22 mouse cellular contexts compared by ENCODE assay signal in the genomic region with DNA sequence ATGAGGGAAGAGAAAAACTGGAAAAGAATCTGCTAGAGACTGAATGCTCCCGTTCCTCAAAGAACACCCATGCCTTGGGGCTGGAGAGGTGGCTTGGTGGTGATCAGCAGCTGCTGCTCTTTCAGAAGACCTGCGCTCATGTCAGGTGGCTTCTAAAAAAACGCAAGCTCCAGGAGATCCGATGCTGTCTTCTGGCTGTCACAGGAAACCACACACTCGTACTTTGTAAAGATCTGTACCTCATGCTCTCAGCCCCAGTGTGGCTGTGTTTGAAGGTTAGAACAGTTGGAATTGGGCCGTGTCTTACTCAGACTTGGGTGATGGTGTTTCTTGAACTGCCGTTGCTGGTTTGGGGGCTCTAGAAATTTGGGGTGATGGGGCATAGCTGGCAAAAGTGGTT. TPM values are rescaled to one million over a fixed set of nuclear protein-coding genes. Genes with fewer than 3 reads are reported as not detected.
DNase-seq lines count a peak whose midpoint lies in the region; ATAC-seq lines count a peak whose summit lies in the region.
"Had no signal": no experiment of that assay in that cellular context is flagged by ENCODE, and none has a peak within 500 bp of the region (broad histone marks: within the 10 kb centered on the region; RNA-seq: fewer than 3 reads in every experiment).

No protein-coding gene starts in this region.

- peak overlapping the region; percentile 32; the same call in 1 of the 2 replicates for H3K27ac ChIP-seq in hindbrain, embryonic 13.5 days
- H3K27ac ChIP-seq in hindbrain, embryonic 11.5 days (ENCODE audit: low read depth, low read length) = no peak overlapping the region
- peak overlapping the region; percentile 52 for H3K27ac ChIP-seq in neural tube, embryonic 13.5 days (replicated peaks)
- H3K27ac ChIP-seq: embryonic facial prominence, embryonic 12.5 days; forebrain, embryonic 15.5 days; heart, adult 2 months; layer of hippocampus, adult 2 months; limb, embryonic 15.5 days; liver, embryonic 15.5 days had no signal

- no peaks in the 10 kb centered on the region for H3K9me3 ChIP-seq in hindbrain, embryonic 13.5 days
- no peaks in the 10 kb centered on the region for H3K9me3 ChIP-seq in hindbrain, embryonic 11.5 days (ENCODE audit: control insufficient read depth, low read length)
- H3K9me3 ChIP-seq in neural tube, embryonic 13.5 days = no peaks in the 10 kb centered on the region
- H3K9me3 ChIP-seq: embryonic facial prominence, embryonic 12.5 days; forebrain, embryonic 15.5 days; limb, embryonic 15.5 days; liver, embryonic 15.5 days had no signal

- no peak for DNase-seq in hindbrain, embryonic 11.5 days (ENCODE audit: low spot score)
- DNase-seq in neural tube, embryonic 10.5 days (ENCODE audit: extremely low spot score, low spot score) = no peak
- DNase-seq in thymus, adult 18-20 months = peak; percentile 11 to 21
- peak; percentile 51 for DNase-seq in thymus, postnatal 4 days
- no peak for DNase-seq in urinary bladder, postnatal 4 days (ENCODE audit: low spot score in 2 of 2)
- DNase-seq in adrenal gland, adult (ENCODE audit: inconsistent age in 2 of 2, low spot score in 1 of 2) = no peak
- DNase-seq: adrenal gland, adult 8-10 months; cerebellum, postnatal 10 days; gastrocnemius, postnatal 25 days; heart, adult 2 months; kidney, adult 2 months; layer of hippocampus, postnatal 36 days; lung, postnatal 10 days; right cerebral cortex, postnatal 14 days had no signal

- H3K9ac ChIP-seq in hindbrain, embryonic 13.5 days = no peak overlapping the region
- no peak overlapping the region for H3K9ac ChIP-seq in hindbrain, embryonic 11.5 days (ENCODE audit: low read depth, low read length)
- H3K9ac ChIP-seq in neural tube, embryonic 13.5 days = no peak overlapping the region
- H3K9ac ChIP-seq: embryonic facial prominence, embryonic 12.5 days; forebrain, embryonic 15.5 days; limb, embryonic 15.5 days; liver, embryonic 15.5 days had no signal

- no peak for ATAC-seq in hindbrain, embryonic 13.5 days (ENCODE audit: low FRiP score)
- no peak for ATAC-seq in hindbrain, embryonic 11.5 days (ENCODE audit: low FRiP score)
- no peak for ATAC-seq in neural tube, embryonic 13.5 days (ENCODE audit: low read depth)
- ATAC-seq: forebrain, embryonic 15.5 days had no signal

- H3K4me2 ChIP-seq in hindbrain, embryonic 13.5 days = no peak overlapping the region
- no peak overlapping the region for H3K4me2 ChIP-seq in hindbrain, embryonic 11.5 days (replicated peaks; ENCODE audit: low read depth, low read length)
- no peak overlapping the region for H3K4me2 ChIP-seq in neural tube, embryonic 13.5 days
- H3K4me2 ChIP-seq: embryonic facial prominence, embryonic 12.5 days; forebrain, embryonic 15.5 days; limb, embryonic 15.5 days; liver, embryonic 15.5 days had no signal

- no peaks in the 10 kb centered on the region for H3K27me3 ChIP-seq in hindbrain, embryonic 13.5 days
- H3K27me3 ChIP-seq in hindbrain, embryonic 11.5 days (ENCODE audit: control insufficient read depth, insufficient read depth, low read length) = no peaks in the 10 kb centered on the region
- no peaks in the 10 kb centered on the region for H3K27me3 ChIP-seq in neural tube, embryonic 13.5 days
- H3K27me3 ChIP-seq: embryonic facial prominence, embryonic 12.5 days; forebrain, embryonic 15.5 days; limb, embryonic 15.5 days; liver, embryonic 15.5 days had no signal

- H3K4me1 ChIP-seq in hindbrain, embryonic 13.5 days (replicated peaks) = peaks cover 20% of the 10 kb centered on the region
- H3K4me1 ChIP-seq in hindbrain, embryonic 11.5 days (replicated peaks; ENCODE audit: control insufficient read depth, insufficient read depth, low read length) = no peaks in the 10 kb centered on the region
- H3K4me1 ChIP-seq in neural tube, embryonic 13.5 days (replicated peaks) = peaks cover 18% of the 10 kb centered on the region
- H3K4me1 ChIP-seq: liver, embryonic 15.5 days had no signal

- no peaks in the 10 kb centered on the region for H3K36me3 ChIP-seq in hindbrain, embryonic 13.5 days
- H3K36me3 ChIP-seq in hindbrain, embryonic 11.5 days (ENCODE audit: control insufficient read depth, insufficient read depth, low read length) = no peaks in the 10 kb centered on the region
- no peaks in the 10 kb centered on the region for H3K36me3 ChIP-seq in neural tube, embryonic 13.5 days
- H3K36me3 ChIP-seq: embryonic facial prominence, embryonic 12.5 days; forebrain, embryonic 15.5 days; limb, embryonic 15.5 days; liver, embryonic 15.5 days had no signal

- no peak overlapping the region for H3K4me3 ChIP-seq in hindbrain, embryonic 13.5 days
- H3K4me3 ChIP-seq in hindbrain, embryonic 11.5 days (ENCODE audit: low read depth, low read length) = no peak overlapping the region
- H3K4me3 ChIP-seq in neural tube, embryonic 13.5 days = no peak overlapping the region
- H3K4me3 ChIP-seq: embryonic facial prominence, embryonic 12.5 days; erythroblast, embryonic 14.5 days; forebrain, embryonic 15.5 days; heart, adult 2 months; layer of hippocampus, adult 2 months; limb, embryonic 15.5 days; liver, embryonic 15.5 days had no signal

- WGBS in hindbrain, embryonic 13.5 days = 87% methylated on average over 7 of the region's 7 CpGs
- WGBS in hindbrain, embryonic 11.5 days = 87% methylated on average over 7 of the region's 7 CpGs
- 84% methylated on average over 7 of the region's 7 CpGs for WGBS in neural tube, embryonic 13.5 days

RNA-seq across cellular contexts. Expression of gene Hspb8, which starts 42.3 kb away (rescaled TPM):
- 5.3 and 6.1 TPM in 2 replicates for polyA plus RNA-seq in hindbrain, embryonic 13.5 days (2015; fragmentation: Nextera tagmentation; extraction: Ambion mirVana)
- polyA plus RNA-seq in hindbrain, embryonic 11.5 days (2014; fragmentation: Nextera tagmentation; extraction: Ambion mirVana) = 6.5 and 7.5 TPM in 2 replicates
- 7.2 and 7.6 TPM in 2 replicates for polyA plus RNA-seq in neural tube, embryonic 13.5 days (2015; fragmentation: Nextera tagmentation; extraction: Ambion mirVana)
- polyA plus RNA-seq: erythroblast, embryonic 14.5 days had no signal

Comparison
In these comparisons a context has a peak if more than half of its experiments do, and no peak if none do; other contexts are left out.
1. DNase-seq: peak in thymus, adult 18-20 months (2 of 2) and thymus, postnatal 4 days (single experiment); none in hindbrain, embryonic 11.5 days (single experiment), neural tube, embryonic 10.5 days (single experiment), urinary bladder, postnatal 4 days (0 of 2) and adrenal gland, adult (0 of 2).